Mouse (Mus musculus) cortical plate, adult 2 months (tissue): ENCODE data around the gene Mcemp1.

Source experiments
- CTCF ChIP-seq: fragments of 200-500 bp; IDR thresholded peaks from 2 replicates; pipeline ENCODE4 v1.5.1; 2011; ENCODE audit warnings: mild to moderate bottlenecking, control low read depth, low read length; ENCODE audit not compliant: insufficient read depth; ENCODE audit errors: extremely low read depth
- POLR2A ChIP-seq: fragments of 200-500 bp; IDR thresholded peaks from 2 replicates; pipeline ENCODE4 v1.6.1; 2011; ENCODE audit warnings: mild to moderate bottlenecking, low read length, control low read depth; ENCODE audit not compliant: insufficient read depth; ENCODE audit errors: extremely low read depth

- no peak for TF ChIP-seq CTCF
- no peak for TF ChIP-seq POLR2A
These were observed 9.1 kb downstream of the Mcemp1 start for GRCm38 (mm10) chr8:3674671-3675070.
